Mouse (Mus musculus): ENCODE results near the gene Ect2l. TPM values are rescaled to one million over a fixed set of nuclear protein-coding genes. Genes with fewer than 3 reads are reported as not detected.

Ect2l gene
- polyA plus RNA-seq, 1 experiment from 2014 or later, result 0.38 TPM

DNA sequence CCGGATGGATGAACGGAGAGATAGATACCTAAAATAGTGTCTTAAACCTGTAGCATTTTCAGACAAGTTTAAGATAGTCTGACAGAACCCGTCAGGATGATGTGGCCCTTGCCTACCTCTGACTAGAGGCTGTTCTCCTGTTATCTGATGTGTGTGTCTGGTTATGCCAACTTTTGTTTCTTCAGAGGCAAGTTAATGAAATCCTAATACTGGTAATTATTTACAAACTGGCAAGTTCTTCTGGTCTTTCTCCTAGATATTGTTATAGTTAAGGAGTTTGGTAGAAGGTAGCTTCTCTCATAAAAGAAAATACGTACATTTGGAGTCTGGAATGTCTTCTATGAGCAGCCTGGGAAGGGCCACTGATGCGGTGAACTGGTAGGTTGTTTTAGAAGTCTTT lies 80.4 kb downstream of the Ect2l start:
- no peaks in the 10 kb centered on the region for H3K27me3 ChIP-seq
- no peak overlapping the region for H3K4me2 ChIP-seq
- H3K27ac ChIP-seq, result no peak overlapping the region
- no peak overlapping the region for H3K9ac ChIP-seq
- H3K4me3 ChIP-seq (replicated peaks), result no peak overlapping the region
- H3K36me3 ChIP-seq, result peaks cover 22% of the 10 kb centered on the region
- peaks cover 4% of the 10 kb centered on the region; the same call in 1 of the 2 replicates for H3K4me1 ChIP-seq
- 93% methylated on average over 5 of the region's 5 CpGs for WGBS
- H3K9me3 ChIP-seq (replicated peaks), result no peaks in the 10 kb centered on the region
- no peak for ATAC-seq (replicated peaks; ENCODE audit: low FRiP score)

DNA sequence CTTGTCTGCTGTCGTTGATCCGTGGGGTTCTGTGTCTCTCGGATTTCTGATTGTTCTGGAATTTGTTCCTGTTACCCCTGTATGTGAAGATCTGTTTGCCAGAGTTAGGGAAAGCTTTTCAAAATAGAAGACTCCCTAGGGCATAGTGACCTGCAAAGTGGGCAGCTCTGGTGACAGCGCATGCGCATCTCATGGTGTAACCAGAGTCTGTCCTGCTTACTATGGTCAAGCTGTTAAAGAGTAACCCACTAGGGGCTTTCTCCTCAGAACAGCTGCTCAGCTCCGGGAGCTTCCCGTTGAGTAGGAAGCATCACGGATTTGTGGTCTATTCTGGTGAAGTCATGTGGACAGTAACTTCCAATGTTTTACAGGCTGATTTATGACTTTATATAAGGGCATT lies 92.4 kb downstream of the Ect2l start:
- Histone ChIP-seq H3K36me3 (peaks cover 78% of the 10 kb centered on the region), H3K27me3 (no peaks in the 10 kb centered on the region), H3K4me1 (no peaks in the 10 kb centered on the region), H3K9me3 (replicated peaks) (no peaks in the 10 kb centered on the region), H3K4me2 (no peak overlapping the region), H3K27ac (0 out of 2 replicates have a peak overlapping the region, but pooled peaks have one; percentile 32), H3K9ac (no peak overlapping the region), H3K4me3 (replicated peaks) (no peak overlapping the region)
- 63% methylated on average over 8 of the region's 8 CpGs for WGBS
- ATAC-seq (replicated peaks; ENCODE audit: low FRiP score), result peak; percentile 81; the same call in 1 of the 2 replicates

DNA sequence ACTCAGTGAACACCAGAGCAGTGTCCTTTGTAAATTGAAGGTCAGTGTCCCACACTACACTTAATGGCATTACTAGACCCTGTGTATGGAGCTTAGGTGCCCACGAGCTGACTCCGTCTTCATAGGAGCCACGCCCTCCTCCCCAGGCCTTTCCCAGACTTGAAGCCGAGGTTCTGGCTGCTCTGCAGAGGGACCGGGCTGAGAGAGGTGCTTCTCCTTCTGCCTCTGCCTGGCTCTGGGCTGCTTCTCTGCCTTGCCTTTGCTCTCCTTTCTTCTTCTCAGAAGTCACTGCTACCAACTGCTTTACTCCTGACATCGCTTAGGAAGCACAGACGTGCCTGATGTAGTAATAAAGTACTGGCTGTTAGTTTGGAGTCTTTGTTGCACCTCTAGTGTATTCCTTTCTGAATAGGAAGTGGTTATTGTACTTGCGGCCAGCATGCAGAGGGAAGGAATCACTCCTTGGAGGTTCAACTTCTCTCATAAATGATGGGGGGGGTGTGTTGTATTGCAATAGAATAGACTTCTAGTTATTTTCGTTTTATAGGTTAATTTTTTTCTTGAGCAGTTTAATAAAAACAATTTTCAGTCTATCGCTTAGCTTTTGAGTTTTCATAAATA lies 97.1 kb downstream of the Ect2l start:
- WGBS, result 82% methylated on average over 10 of the region's 10 CpGs
- Histone ChIP-seq H3K4me3 (replicated peaks) (no peak overlapping the region), H3K4me1 (no peaks in the 10 kb centered on the region), H3K4me2 (no peak overlapping the region), H3K27ac (no peak overlapping the region), H3K9ac (no peak overlapping the region), H3K9me3 (replicated peaks) (no peaks in the 10 kb centered on the region), H3K36me3 (peaks cover 36% of the 10 kb centered on the region), H3K27me3 (no peaks in the 10 kb centered on the region)
- ATAC-seq (replicated peaks; ENCODE audit: low FRiP score), result no peak

DNA sequence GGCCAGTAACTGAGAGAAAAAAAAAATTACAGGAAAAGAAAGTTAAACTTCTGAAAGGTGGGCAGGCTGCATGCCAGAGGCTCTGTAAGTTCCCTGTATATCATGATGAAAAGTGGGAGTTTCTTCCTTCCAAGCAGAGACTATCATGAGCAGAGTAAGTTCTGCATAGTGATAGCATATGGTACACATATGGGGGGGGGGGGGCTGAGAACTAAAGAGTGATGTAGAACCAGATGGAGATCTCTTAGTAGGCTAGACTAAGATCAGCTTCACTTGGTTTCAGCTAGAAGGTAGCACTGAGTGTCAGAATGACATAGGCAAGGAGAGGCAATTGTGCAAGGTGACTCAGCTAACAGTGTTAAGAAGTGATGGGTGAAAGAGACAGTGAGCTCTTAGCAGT lies 99.8 kb downstream of the Ect2l start:
- no peak overlapping the region for H3K27ac ChIP-seq
- no peak for ATAC-seq (replicated peaks; ENCODE audit: low FRiP score)

DNA sequence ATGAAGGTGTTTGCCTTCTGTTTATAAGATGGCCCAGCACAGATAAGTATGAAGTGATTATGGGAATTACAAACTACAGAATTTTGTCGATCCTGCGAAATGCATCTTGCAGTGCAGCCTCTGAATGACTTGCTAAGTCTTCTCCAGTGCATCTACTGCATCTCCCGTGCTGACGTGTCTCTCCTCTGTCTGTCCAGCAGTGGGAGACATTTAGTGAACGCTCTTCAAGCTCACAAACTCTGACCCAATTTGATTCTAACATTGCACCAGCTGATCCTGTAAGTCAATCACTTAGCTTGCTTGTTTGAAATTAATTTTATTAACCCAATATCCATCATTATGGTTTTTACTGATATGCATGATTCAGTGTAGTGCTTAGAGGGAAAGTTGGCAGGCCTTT lies 103.2 kb downstream of the Ect2l start:
- Histone ChIP-seq H3K4me2 (no peak overlapping the region), H3K9ac (no peak overlapping the region), H3K4me3 (replicated peaks) (no peak overlapping the region), H3K27ac (no peak overlapping the region), H3K9me3 (replicated peaks) (no peaks in the 10 kb centered on the region), H3K27me3 (no peaks in the 10 kb centered on the region), H3K36me3 (peaks cover 33% of the 10 kb centered on the region), H3K4me1 (no peaks in the 10 kb centered on the region)
- 59% methylated on average over 5 of the region's 5 CpGs for WGBS
- ATAC-seq (replicated peaks; ENCODE audit: low FRiP score), result no peak

More for the DNA sequence above, 99.8 kb downstream of the Ect2l start:
- no peaks in the 10 kb centered on the region for H3K9me3 ChIP-seq (replicated peaks)
- no peak overlapping the region for H3K9ac ChIP-seq
- no peaks in the 10 kb centered on the region for H3K27me3 ChIP-seq
- no peak overlapping the region for H3K4me3 ChIP-seq (replicated peaks)
- H3K4me1 ChIP-seq, result no peaks in the 10 kb centered on the region
- no peak overlapping the region for H3K4me2 ChIP-seq
- H3K36me3 ChIP-seq, result peaks cover 30% of the 10 kb centered on the region

DNA sequence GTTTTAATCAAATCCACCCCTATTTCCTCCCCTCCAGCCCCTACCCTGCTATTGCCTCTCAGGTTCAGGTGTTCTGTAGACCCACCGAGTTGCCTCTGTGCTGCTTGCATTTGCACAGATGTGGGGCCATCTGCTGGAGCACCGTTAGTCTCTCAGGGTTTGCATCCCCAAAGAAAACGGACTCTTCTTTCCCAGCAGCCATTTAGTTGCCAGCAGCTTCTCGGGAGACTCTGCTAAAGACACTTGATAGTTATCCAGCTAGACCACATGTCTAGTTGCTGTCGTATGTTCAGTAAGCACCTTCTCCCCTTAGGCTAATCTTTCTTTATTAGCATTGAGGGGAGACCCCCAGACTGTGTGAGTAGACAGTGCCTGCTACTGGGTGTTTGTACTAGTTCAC lies 108.5 kb downstream of the Ect2l start:
- Histone ChIP-seq H3K9ac (no peak overlapping the region), H3K4me3 (replicated peaks) (no peak overlapping the region), H3K27me3 (no peaks in the 10 kb centered on the region), H3K36me3 (peaks cover 39% of the 10 kb centered on the region), H3K4me1 (no peaks in the 10 kb centered on the region), H3K4me2 (no peak overlapping the region), H3K27ac (no peak overlapping the region), H3K9me3 (replicated peaks) (no peaks in the 10 kb centered on the region)
- ATAC-seq (replicated peaks; ENCODE audit: low FRiP score), result no peak
- 44% methylated on average over 5 of the region's 5 CpGs for WGBS

DNA sequence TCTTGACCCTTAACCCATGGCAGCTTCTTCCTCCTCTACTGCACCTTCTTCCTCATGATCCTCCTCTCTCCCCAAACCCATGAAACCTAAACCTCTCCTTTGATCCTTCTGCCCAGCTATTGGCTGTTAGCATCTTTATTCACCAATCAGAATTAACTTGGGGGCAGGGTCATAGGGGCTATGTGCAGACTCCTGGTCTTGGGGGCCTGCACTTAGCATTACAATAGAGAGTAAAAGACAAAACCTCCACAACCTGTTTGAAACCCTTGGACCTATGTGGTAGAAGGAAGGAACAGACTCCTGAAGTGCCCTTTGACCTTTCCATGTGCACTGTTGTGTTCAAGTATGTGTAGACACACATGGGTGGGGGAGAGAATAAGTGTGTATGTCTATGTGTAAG lies 120.0 kb downstream of the Ect2l start:
- ATAC-seq (replicated peaks; ENCODE audit: low FRiP score), result no peak
- Histone ChIP-seq H3K9ac (no peak overlapping the region), H3K36me3 (peaks cover 50% of the 10 kb centered on the region)

DNA sequence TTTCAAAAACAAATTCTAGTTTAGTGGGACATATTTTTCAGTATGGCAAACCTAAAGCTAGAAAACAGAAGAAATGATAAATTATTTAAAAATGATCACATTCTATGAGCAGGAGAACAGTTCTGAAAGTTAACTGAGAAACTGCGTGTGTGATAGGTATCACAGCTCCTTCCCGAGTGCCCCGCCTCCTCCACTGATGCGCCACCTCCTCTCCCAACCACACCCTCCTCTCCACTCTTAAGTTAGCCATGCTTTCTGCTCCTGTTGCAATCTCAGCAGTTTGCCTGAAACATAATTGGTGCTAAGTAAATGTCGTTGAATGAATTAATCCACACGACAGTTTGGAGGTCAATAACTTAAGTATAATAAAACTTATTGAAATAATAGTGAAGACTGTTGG lies 127.9 kb downstream of the Ect2l start:
- Histone ChIP-seq H3K4me1 (0 out of 2 replicates have a peak, but pooled peaks cover 5% of the 10 kb centered on the region), H3K9ac (no peak overlapping the region), H3K27ac (no peak overlapping the region), H3K4me2 (no peak overlapping the region), H3K27me3 (no peaks in the 10 kb centered on the region), H3K36me3 (peaks cover 15% of the 10 kb centered on the region; the same call in 1 of the 2 replicates), H3K4me3 (replicated peaks) (no peak overlapping the region), H3K9me3 (replicated peaks) (no peaks in the 10 kb centered on the region)
- 95% methylated on average over 6 of the region's 6 CpGs for WGBS
- ATAC-seq (replicated peaks; ENCODE audit: low FRiP score), result no peak

More for the DNA sequence above, 120.0 kb downstream of the Ect2l start:
- H3K9me3 ChIP-seq (replicated peaks), result no peaks in the 10 kb centered on the region
- H3K4me2 ChIP-seq, result no peak overlapping the region
- no peaks in the 10 kb centered on the region for H3K27me3 ChIP-seq
- H3K4me1 ChIP-seq, result no peaks in the 10 kb centered on the region
- H3K27ac ChIP-seq, result no peak overlapping the region
- no peak overlapping the region for H3K4me3 ChIP-seq (replicated peaks)

DNA sequence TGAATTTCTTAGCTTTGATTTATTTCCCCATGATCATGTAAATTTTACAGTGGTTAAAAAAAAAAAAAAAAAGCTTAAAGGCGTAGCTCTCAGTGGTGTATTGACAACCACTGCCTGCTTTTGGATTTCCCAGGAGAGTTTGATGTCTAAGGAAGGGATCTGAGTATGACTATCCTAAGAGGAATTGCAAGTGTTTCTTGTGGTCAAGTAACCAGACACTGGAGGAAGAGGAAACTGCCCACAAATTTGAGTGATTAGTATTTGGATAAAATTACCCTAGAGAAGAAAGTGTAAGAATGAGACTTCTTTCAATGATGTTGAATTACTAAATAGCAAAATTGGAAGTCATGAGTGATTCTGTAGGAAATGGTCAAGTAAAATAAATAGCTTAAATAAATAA lies 129.2 kb downstream of the Ect2l start:
- Histone ChIP-seq H3K27ac (no peak overlapping the region), H3K4me2 (no peak overlapping the region), H3K27me3 (no peaks in the 10 kb centered on the region), H3K4me1 (0 out of 2 replicates have a peak, but pooled peaks cover 5% of the 10 kb centered on the region), H3K4me3 (replicated peaks) (no peak overlapping the region), H3K9me3 (replicated peaks) (no peaks in the 10 kb centered on the region), H3K36me3 (peaks cover 11% of the 10 kb centered on the region; the same call in 1 of the 2 replicates), H3K9ac (no peak overlapping the region)
- 70% methylated on average over 1 of the region's 1 CpGs for WGBS
- ATAC-seq (replicated peaks; ENCODE audit: low FRiP score), result no peak

Other genes with a start within 250 kb of the Ect2l start
- gene Abracl, start 187.6 kb downstream of the Ect2l start, polyA plus RNA-seq (2015; fragmentation: Nextera tagmentation; extraction: Ambion mirVana), result 128 and 143 TPM in 2 replicates
- gene Reps1, start 155.0 kb downstream of the Ect2l start, polyA plus RNA-seq (2015; fragmentation: Nextera tagmentation; extraction: Ambion mirVana), result 11.9 and 15.3 TPM in 2 replicates
- 14.4 and 16.1 TPM in 2 replicates for gene Ccdc28a, start 24.1 kb upstream of the Ect2l start, polyA plus RNA-seq (2015; fragmentation: Nextera tagmentation; extraction: Ambion mirVana)
- 9.4 and 9.5 TPM in 2 replicates for gene Nhsl1, start 108.1 kb upstream of the Ect2l start, polyA plus RNA-seq (2015; fragmentation: Nextera tagmentation; extraction: Ambion mirVana)

All from kidney, embryonic 15.5 days (tissue).